Mouse (Mus musculus): ENCODE measurements at regions not wholly inside any gene's neighbourhood (a gene's known extent, or its start where the extent isn't known, plus 50 kb on each side); places are given as distances from the start of the nearest gene placed in this dataset.
A peak's percentile ranks its signal among the peaks of the same experiment; 100 is the strongest.

- DNase-seq, result no peak
Observed at GRCm38 (mm10) chr4:4920256-4920655, 127.1 kb upstream of the Impad1 start.

- peak; percentile 27 for DNase-seq
Observed at GRCm38 (mm10) chr4:4875257-4875656, 82.1 kb upstream of the Impad1 start.

- DNase-seq, result no peak
Observed at GRCm38 (mm10) chr4:4858345-4858744, 65.2 kb upstream of the Impad1 start.
